Mouse (Mus musculus) myocyte (in vitro differentiated cells): ENCODE data around the gene Frem2.

Source experiments
- CEBPB ChIP-seq: IDR thresholded peaks from 2 replicates; pipeline ENCODE4 v1.6.1; 2011; ENCODE audit warnings: mild to moderate bottlenecking, moderate library complexity; ENCODE audit not compliant: poor library complexity, insufficient read depth, severe bottlenecking
- E2F4 ChIP-seq: IDR thresholded peaks from one replicate; pipeline ENCODE4 v1.6.1; 2011; ENCODE audit warnings: mild to moderate bottlenecking, control low read depth, moderate library complexity; ENCODE audit not compliant: insufficient read depth
- MAX ChIP-seq: IDR thresholded peaks from one replicate; pipeline ENCODE4 v1.6.1; 2011; ENCODE audit warnings: low read depth, mild to moderate bottlenecking, control low read depth
- MYOD1 ChIP-seq, 3 experiments: IDR thresholded peaks; one replicate each; pipeline ENCODE4 v1.6.1; 2011; ENCODE audit warnings: control low read depth in 2 of 3, low read depth in 2 of 3, mild to moderate bottlenecking in 2 of 3, moderate library complexity in 1 of 3; ENCODE audit not compliant: insufficient read length in 2 of 3, control insufficient read depth in 1 of 3
- MYOG ChIP-seq, 3 experiments: IDR thresholded peaks; one replicate each; pipeline ENCODE4 v1.6.1; 2011; ENCODE audit warnings: control low read depth in 2 of 3, low read depth in 2 of 3, mild to moderate bottlenecking in 2 of 3; ENCODE audit not compliant: insufficient read length in 2 of 3, control insufficient read depth in 1 of 3, insufficient read depth in 1 of 3
- POLR2A ChIP-seq: IDR thresholded peaks from one replicate; pipeline ENCODE4 v1.6.1; 2011; ENCODE audit warnings: low read depth, mild to moderate bottlenecking, control low read depth, moderate library complexity; ENCODE audit not compliant: insufficient read length
- POLR2AphosphoS2 ChIP-seq: IDR thresholded peaks from one replicate; pipeline ENCODE4 v1.6.1; 2011; ENCODE audit warnings: low read depth, control low read depth; ENCODE audit not compliant: insufficient read length
- TCF12 ChIP-seq: IDR thresholded peaks from one replicate; pipeline ENCODE4 v1.6.1; 2011; ENCODE audit warnings: mild to moderate bottlenecking, control low read depth; ENCODE audit not compliant: poor library complexity, insufficient read depth, severe bottlenecking
- TCF3 ChIP-seq: IDR thresholded peaks from one replicate; pipeline ENCODE4 v1.6.1; 2011; ENCODE audit warnings: low read depth, control low read depth; ENCODE audit not compliant: insufficient read length
- USF1 ChIP-seq: IDR thresholded peaks from one replicate; pipeline ENCODE4 v1.6.1; 2011; ENCODE audit warnings: low read depth, mild to moderate bottlenecking, control low read depth, moderate library complexity

GRCm38 (mm10) chr3:53464146-53464698, 192.9 kb downstream of the Frem2 start:
- TF ChIP-seq MYOG (IDR thresholded peaks at IDR 0.05; ENCODE audit: control insufficient read depth in 1 of 3, insufficient read depth in 1 of 3, insufficient read length in 2 of 3, low read depth in 2 of 3) = no peak
- no peak for TF ChIP-seq USF1
- TF ChIP-seq POLR2AphosphoS2 = no peak
- TF ChIP-seq POLR2A = no peak
- no peak for TF ChIP-seq MYOD1 (IDR thresholded peaks at IDR 0.05; ENCODE audit: control insufficient read depth in 1 of 3, insufficient read length in 2 of 3, low read depth in 2 of 3)
- TF ChIP-seq MAX = no peak
- TF ChIP-seq TCF3 = no peak
- no peak for TF ChIP-seq TCF12
- no peak for TF ChIP-seq CEBPB
- TF ChIP-seq E2F4 = no peak
